Mouse (Mus musculus): ENCODE results near the gene Hamp2. TPM values are rescaled to one million over a fixed set of nuclear protein-coding genes. Genes with fewer than 3 reads are reported as not detected.

The Hamp2 gene
- polyA plus RNA-seq, 1 experiment from 2014 or later, result not detected

DNA sequence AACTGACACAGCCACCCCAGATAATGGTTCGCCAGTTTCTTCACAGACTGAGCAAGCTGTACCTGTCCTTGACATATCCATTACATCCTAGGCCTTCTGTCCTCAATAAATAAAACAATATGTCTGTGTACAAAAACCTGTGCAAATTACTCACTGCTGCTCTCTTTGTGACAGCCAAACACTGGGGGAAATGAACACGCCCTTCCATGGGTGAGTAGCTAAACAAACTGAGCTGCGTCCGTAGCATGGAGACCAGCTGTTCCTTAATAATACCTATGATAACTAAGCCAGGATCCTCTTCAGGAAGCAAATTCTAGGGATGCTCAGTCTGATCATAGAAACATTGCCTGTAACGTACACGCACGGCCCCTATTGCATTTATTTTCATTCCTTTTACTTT, 35.7 kb downstream of the Hamp2 start:
- 74% methylated on average over 7 of the region's 7 CpGs for WGBS
- no peak overlapping the region for H3K9ac ChIP-seq (ENCODE audit: low read depth, low read length)
- H3K36me3 ChIP-seq (ENCODE audit: control insufficient read depth, insufficient read depth, low read length), result no peaks in the 10 kb centered on the region
- no peak for ATAC-seq
- no peak overlapping the region for H3K4me3 ChIP-seq (ENCODE audit: low read length)
- no peaks in the 10 kb centered on the region for H3K27me3 ChIP-seq (replicated peaks; ENCODE audit: control insufficient read depth, insufficient read depth, low read length)
- H3K9me3 ChIP-seq (ENCODE audit: control insufficient read depth, low read length), result no peaks in the 10 kb centered on the region
- H3K27ac ChIP-seq (ENCODE audit: low read length), result no peak overlapping the region
- H3K4me1 ChIP-seq (ENCODE audit: control insufficient read depth, insufficient read depth, low read length), result 0 out of 2 replicates have a peak, but pooled peaks cover 3% of the 10 kb centered on the region
- H3K4me2 ChIP-seq (ENCODE audit: low read depth, low read length), result no peak overlapping the region

GRCm38 (mm10) chr7:30887568-30888188, 36.8 kb downstream of the Hamp2 start:
- no peak for ATAC-seq
- no peaks in the 10 kb centered on the region for H3K36me3 ChIP-seq (ENCODE audit: control insufficient read depth, insufficient read depth, low read length)
- no peak overlapping the region for H3K9ac ChIP-seq (ENCODE audit: low read depth, low read length)
- H3K27ac ChIP-seq (ENCODE audit: low read length), result no peak overlapping the region
- H3K27me3 ChIP-seq (replicated peaks; ENCODE audit: control insufficient read depth, insufficient read depth, low read length), result no peaks in the 10 kb centered on the region
- no peak overlapping the region for H3K4me3 ChIP-seq (ENCODE audit: low read length)
- 83% methylated on average over 14 of the region's 14 CpGs for WGBS
- H3K9me3 ChIP-seq (ENCODE audit: control insufficient read depth, low read length), result no peaks in the 10 kb centered on the region
- H3K4me2 ChIP-seq (ENCODE audit: low read depth, low read length), result no peak overlapping the region
- 0 out of 2 replicates have a peak, but pooled peaks cover 3% of the 10 kb centered on the region for H3K4me1 ChIP-seq (ENCODE audit: control insufficient read depth, insufficient read depth, low read length)

DNA sequence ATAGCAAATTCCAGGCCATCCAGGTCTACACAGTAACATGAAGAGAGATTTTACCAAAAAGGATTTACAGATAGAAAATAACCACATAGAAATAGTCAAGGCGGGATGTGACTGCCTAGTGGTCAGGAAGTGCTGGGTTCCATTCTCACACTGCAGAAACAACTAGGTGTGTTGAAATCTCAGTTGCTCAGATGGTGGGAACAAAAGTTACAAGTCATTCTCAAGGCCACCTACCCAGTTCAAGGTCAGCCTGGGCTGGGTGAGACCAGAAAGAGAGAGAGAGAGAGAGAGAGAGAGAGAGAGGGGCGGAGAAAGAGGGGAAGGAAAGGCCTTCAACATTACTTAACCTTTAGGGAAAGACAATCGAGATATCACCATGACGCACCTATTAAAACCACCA, 37.6 kb downstream of the Hamp2 start:
- Histone ChIP-seq H3K4me3 (ENCODE audit: low read length) (no peak overlapping the region), H3K4me1 (ENCODE audit: control insufficient read depth, insufficient read depth, low read length) (no peaks in the 10 kb centered on the region), H3K9me3 (ENCODE audit: control insufficient read depth, low read length) (no peaks in the 10 kb centered on the region), H3K27ac (ENCODE audit: low read length) (no peak overlapping the region), H3K4me2 (ENCODE audit: low read depth, low read length) (no peak overlapping the region), H3K9ac (ENCODE audit: low read depth, low read length) (no peak overlapping the region), H3K36me3 (ENCODE audit: control insufficient read depth, insufficient read depth, low read length) (no peaks in the 10 kb centered on the region), H3K27me3 (replicated peaks; ENCODE audit: control insufficient read depth, insufficient read depth, low read length) (no peaks in the 10 kb centered on the region)
- 84% methylated on average over 4 of the region's 4 CpGs for WGBS
- ATAC-seq, result no peak

DNA sequence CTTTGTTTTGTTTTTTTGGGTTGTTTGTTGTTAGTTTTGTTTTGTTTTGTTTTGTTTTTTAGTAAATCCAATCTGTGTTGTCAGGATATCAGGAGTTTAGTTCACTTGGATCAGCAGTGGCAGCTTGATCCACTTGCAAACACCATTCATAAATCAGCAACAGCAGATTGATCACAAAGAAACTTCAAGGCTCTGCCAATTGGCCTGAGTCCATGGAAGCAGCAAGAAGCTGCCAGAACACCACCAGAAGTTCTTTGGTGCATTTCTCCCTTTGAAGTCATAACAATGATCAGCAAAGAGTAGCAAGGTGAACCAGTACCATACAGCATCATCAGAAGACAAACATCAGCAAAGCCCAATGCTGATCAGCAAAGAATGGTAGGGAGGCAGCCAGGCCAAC, 40.4 kb downstream of the Hamp2 start:
- Histone ChIP-seq H3K9ac (ENCODE audit: low read depth, low read length) (no peak overlapping the region), H3K4me2 (ENCODE audit: low read depth, low read length) (no peak overlapping the region), H3K36me3 (ENCODE audit: control insufficient read depth, insufficient read depth, low read length) (no peaks in the 10 kb centered on the region), H3K9me3 (ENCODE audit: control insufficient read depth, low read length) (no peaks in the 10 kb centered on the region), H3K4me1 (ENCODE audit: control insufficient read depth, insufficient read depth, low read length) (no peaks in the 10 kb centered on the region), H3K27me3 (replicated peaks; ENCODE audit: control insufficient read depth, insufficient read depth, low read length) (no peaks in the 10 kb centered on the region), H3K27ac (ENCODE audit: low read length) (no peak overlapping the region), H3K4me3 (ENCODE audit: low read length) (no peak overlapping the region)
- ATAC-seq, result no peak

- WGBS, result 71% methylated on average over 3 of the region's 3 CpGs
- Histone ChIP-seq H3K4me3 (ENCODE audit: low read length) (no peak overlapping the region), H3K9me3 (ENCODE audit: control insufficient read depth, low read length) (no peaks in the 10 kb centered on the region), H3K27me3 (replicated peaks; ENCODE audit: control insufficient read depth, insufficient read depth, low read length) (no peaks in the 10 kb centered on the region), H3K4me2 (ENCODE audit: low read depth, low read length) (no peak overlapping the region), H3K9ac (ENCODE audit: low read depth, low read length) (no peak overlapping the region), H3K4me1 (ENCODE audit: control insufficient read depth, insufficient read depth, low read length) (no peaks in the 10 kb centered on the region), H3K27ac (ENCODE audit: low read length) (no peak overlapping the region), H3K36me3 (ENCODE audit: control insufficient read depth, insufficient read depth, low read length) (no peaks in the 10 kb centered on the region)
- no peak for ATAC-seq
Observed at GRCm38 (mm10) chr7:30881367-30881766, 43.1 kb downstream of the Hamp2 start.

DNA sequence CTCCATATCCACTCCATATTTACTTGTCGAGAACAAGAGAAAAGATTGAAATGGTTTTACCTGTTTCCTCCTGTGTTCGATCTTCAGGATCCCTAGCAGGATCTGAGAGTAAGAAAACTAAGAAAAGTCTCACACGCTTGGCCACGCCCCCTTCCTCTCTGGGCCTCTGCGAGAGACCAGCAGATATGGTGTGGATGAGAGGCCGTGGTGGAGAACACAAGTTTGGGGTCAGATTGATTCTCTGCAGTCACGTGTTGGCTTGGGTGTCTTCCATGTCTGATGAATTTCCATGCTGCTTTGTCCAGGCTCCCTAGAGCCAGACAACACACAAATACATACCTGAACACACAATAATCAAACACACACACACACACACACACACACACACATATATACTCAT, 44.3 kb downstream of the Hamp2 start, which contains the start of gene Cd22:
Cd22 (minus strand) TSS at position 167 of the 400 bp plus-strand sequence.
- no peaks in the 10 kb centered on the region for H3K27me3 ChIP-seq (replicated peaks; ENCODE audit: control insufficient read depth, insufficient read depth, low read length)
- H3K4me1 ChIP-seq (ENCODE audit: control insufficient read depth, insufficient read depth, low read length), result no peaks in the 10 kb centered on the region
- H3K4me3 ChIP-seq (ENCODE audit: low read length), result no peak within 1 kb of the TSS
- WGBS, result 57% methylated on average over 7 of the region's 7 CpGs
- no peak for ATAC-seq
- no peak within 1 kb of the TSS for H3K9ac ChIP-seq (ENCODE audit: low read depth, low read length)
- H3K36me3 ChIP-seq (ENCODE audit: control insufficient read depth, insufficient read depth, low read length), result no peaks in the 10 kb centered on the region
- no peak within 1 kb of the TSS for H3K4me2 ChIP-seq (ENCODE audit: low read depth, low read length)
- H3K27ac ChIP-seq (ENCODE audit: low read length), result no peak within 1 kb of the TSS
- no peaks in the 10 kb centered on the region for H3K9me3 ChIP-seq (ENCODE audit: control insufficient read depth, low read length)

DNA sequence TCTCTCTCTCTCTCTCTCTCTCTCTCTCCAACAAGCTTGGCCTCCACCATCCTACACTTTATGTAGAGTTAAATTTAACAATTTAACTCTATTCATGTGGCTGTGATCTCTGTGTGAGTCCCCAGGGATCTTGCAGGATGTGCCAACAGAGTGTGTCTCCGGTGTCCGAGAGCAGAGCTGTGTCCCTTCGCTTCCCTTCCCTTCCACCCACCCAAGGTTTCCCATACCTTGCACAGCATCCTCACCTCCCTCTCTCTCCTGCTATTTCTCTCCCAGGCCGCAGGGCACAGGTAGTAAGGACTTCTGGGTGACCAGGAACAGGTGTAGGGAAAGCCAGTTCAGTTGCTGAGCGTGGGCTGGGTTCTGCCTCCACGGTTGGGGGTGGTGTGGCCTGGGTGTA, 45.5 kb downstream of the Hamp2 start:
- no peak overlapping the region for H3K4me2 ChIP-seq (ENCODE audit: low read depth, low read length)
- no peak overlapping the region for H3K9ac ChIP-seq (ENCODE audit: low read depth, low read length)
- H3K9me3 ChIP-seq (ENCODE audit: control insufficient read depth, low read length), result no peaks in the 10 kb centered on the region
- H3K4me3 ChIP-seq (ENCODE audit: low read length), result no peak overlapping the region
- WGBS, result 82% methylated on average over 6 of the region's 6 CpGs
- H3K4me1 ChIP-seq (ENCODE audit: control insufficient read depth, insufficient read depth, low read length), result no peaks in the 10 kb centered on the region
- no peaks in the 10 kb centered on the region for H3K36me3 ChIP-seq (ENCODE audit: control insufficient read depth, insufficient read depth, low read length)
- H3K27ac ChIP-seq (ENCODE audit: low read length), result no peak overlapping the region
- no peaks in the 10 kb centered on the region for H3K27me3 ChIP-seq (replicated peaks; ENCODE audit: control insufficient read depth, insufficient read depth, low read length)
- no peak for ATAC-seq

DNA sequence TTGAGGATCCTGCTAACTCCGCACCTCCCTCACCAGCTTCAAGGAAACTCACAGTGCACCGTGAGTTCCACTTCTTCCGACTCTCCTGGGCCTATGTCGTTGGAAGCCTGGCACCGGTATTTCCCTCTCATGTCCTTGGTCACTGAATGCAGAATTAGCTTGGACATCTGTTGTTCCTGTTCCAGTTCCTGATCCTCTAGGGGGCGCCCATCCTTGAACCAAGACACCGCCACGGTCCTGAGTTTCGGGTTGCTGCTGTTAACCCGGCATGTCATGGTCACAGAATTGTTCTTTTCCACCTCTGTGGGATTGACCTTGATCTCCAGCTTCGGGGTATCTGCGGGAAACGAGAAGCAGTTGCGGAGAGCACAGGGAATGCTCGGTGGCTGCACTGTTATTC, 51.4 kb downstream of the Hamp2 start:
- Histone ChIP-seq H3K4me2 (ENCODE audit: low read depth, low read length) (0 out of 2 replicates have a peak overlapping the region, but pooled peaks have one; percentile 29), H3K27me3 (replicated peaks; ENCODE audit: control insufficient read depth, insufficient read depth, low read length) (no peaks in the 10 kb centered on the region), H3K27ac (ENCODE audit: low read length) (no peak overlapping the region), H3K4me3 (ENCODE audit: low read length) (no peak overlapping the region), H3K9me3 (ENCODE audit: control insufficient read depth, low read length) (no peaks in the 10 kb centered on the region), H3K36me3 (ENCODE audit: control insufficient read depth, insufficient read depth, low read length) (no peaks in the 10 kb centered on the region), H3K4me1 (ENCODE audit: control insufficient read depth, insufficient read depth, low read length) (no peaks in the 10 kb centered on the region), H3K9ac (ENCODE audit: low read depth, low read length) (no peak overlapping the region)
- ATAC-seq, result peak; percentile 60; the same call in 1 of the 2 replicates
- WGBS, result 19% methylated on average over 15 of the region's 15 CpGs

Measured in intestine, embryonic 16.5 days (tissue).